Mouse (Mus musculus): ENCODE measurements around the gene Mks1.

Gene Mks1

DNA sequence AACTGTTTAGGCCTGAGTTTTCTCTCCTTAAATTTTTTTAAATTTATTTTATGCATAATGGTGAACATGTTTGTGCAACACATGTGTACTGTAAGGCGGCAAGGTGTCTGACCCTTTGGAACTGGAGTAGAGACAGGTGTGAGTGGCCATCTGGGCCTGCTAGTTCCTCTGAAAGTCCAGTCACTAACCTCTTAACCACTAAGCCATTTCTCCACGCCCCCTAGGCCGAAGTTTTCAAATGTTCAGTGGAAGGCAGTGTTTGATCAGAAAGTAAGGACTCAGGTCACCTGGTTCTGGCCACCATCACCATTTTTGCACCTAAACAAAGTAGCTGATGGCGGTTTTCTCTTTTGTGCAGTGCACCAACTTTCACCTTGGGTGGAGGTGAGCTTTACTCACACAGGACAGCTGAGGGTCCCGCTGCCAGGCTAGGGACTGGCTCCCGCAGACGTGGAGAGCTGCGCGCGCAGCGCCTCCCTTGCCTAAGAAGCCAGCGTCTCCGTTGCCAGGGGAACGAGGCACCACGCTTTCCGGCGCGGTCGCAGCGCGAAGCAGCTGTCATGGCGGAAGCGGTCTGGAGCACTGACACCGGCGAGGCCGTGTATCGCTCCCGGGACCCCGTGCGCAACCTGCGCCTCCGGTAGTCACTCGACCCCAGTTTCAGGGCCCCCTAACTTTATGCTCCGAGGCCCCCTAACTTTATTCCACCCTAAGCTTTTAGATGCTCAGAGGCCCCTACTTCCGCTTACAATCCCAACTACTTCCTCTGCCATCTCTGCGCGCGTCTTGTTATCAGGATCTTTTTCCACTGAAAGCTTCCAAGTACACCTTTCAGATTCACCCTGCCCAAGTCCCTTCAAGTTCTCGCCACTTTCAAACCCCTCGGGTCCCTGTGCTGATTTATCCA lies at the start of gene Mks1:
TSS of gene Mks1 (plus strand) at position 526 of the 907 bp plus-strand sequence.
- DNase-seq (ENCODE audit: low read depth) = peak; percentile 95

DNA sequence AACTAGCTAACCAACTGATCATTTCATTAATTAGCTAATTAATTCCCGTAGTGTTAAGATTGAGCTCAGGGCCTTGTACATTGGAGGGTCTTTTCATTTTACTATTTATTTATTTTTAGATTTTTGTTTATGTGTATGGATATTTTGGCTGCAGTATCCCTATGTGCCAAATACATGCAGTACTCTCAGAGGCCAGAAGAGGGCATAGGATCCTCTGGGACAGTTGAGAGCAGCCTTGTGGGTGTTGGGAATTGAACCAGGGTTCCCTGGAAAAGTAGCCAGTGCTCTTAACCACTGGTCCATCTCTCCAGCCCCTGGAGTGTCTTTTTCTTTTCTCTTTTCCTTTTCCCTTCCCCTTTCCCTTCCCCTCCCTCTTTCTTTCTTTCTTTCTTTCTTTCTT lies 47.6 kb upstream of the Mks1 start:
- peak; percentile 72 for DNase-seq (ENCODE audit: low read depth)

DNA sequence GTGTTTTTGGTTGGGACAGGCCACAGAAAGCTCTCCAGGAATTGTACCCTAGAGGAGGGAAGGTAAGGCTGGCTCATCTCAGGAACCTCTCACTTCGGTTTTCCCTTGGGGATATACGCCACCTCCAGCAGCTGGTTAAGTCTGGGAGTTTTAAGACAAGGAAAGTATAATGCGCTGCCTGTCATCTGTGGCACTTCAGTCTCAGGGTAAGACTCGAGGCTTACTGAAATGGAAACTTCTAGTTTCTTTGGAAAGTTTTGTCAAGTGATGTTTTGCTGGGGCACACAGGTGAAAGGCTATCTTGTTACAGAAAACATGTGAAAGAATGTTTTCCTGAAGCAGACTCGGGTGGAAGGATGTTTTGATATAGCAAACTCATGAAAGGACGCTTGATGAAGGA lies 45.6 kb upstream of the Mks1 start:
- no peak for DNase-seq (ENCODE audit: low read depth)

DNA sequence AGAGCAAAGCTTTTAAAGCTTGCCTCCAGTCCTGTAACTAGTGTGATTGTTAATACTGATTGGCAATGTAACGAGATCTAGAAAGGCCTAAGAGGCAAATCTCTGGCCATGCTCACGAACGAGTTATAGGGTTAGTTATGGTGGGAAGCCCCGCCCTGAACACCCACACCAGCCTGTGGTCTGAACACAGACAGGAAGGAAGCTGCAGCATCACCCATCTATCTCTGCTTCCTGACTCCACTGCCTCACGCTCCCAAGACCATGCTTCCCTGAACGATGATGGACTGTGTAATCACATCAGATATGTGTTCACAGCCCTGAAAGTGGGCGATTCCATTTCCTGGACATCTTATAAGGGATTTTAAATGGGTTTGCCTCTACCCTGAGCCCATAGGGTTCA lies 44.8 kb upstream of the Mks1 start:
- peak; percentile 69 for DNase-seq (ENCODE audit: low read depth)

DNA sequence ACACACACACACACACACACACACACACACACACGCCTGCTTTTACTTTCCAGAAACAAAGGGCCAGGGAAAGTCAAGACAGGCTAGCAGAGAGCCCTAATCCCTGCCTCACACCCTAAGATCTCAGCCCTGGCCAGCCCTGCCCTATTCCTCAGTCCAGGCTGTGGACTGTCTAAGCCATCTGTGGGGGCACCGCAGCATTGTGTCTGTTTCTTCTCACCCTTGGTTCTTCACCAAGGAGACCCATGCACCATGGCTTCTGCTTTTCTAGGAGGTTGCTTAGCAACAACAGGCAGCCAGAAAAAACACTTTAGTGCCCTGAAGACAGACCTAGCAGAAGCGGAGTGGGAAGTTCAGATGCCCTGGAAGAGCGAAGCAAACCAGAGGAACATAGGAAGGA lies 41.6 kb upstream of the Mks1 start:
- no peak for DNase-seq (ENCODE audit: low read depth)

DNA sequence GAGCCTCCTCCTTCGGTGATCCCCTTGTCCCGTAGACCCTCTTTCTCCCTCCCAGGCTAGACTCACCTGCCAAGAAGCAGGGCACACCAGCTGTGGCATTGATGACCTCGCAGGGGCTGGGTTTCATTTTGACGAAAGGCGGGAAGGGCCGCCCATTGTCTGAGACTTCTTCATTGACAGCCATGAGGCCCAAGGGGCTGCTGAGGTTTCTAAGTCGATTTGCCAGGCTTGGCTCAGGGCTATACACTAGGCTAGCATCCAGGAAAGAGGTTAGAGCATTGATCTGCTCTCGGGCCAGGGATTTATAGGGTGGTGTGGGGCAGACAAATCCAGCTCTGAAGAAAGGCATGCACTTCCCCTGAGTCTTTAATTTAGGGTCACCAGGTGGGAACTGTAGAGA lies 38.2 kb upstream of the Mks1 start:
- DNase-seq (ENCODE audit: low read depth) = no peak

DNA sequence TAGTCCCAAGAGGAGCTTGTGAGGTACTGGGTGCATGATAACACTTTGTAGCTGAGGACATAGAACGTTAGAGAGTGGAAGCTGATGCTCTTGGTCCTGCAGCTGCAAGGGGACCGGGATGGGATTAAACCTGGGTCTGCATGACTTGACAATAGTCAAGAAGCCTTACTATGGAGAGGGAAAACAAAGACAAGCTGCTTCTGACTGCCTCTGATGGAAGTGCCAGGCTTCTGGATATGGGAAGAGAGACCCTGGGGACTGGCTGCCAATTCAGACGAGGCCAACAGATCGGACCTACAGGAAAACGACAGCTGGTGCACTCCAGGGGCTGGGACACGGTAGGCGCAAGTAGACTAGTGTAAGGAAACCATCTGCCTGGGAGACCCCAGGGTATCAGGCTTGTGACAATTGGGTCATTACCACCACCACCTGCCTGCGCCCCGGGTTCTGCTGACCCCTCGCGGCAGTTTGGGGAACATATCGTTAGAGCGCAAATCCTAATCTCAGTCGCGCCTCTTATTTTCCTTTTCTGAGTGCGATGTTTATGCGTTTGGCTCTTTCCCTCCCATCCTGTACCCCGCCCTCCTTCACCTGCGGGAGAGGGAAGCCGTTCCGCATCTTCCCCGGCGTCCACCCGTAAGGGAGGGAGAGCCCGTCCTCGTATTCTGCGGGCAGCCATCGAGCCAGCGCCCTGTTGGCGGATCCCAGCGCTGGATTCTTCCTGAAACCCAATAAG lies 36.1 kb upstream of the Mks1 start:
- peak; percentile 67 for DNase-seq (ENCODE audit: low read depth)

DNA sequence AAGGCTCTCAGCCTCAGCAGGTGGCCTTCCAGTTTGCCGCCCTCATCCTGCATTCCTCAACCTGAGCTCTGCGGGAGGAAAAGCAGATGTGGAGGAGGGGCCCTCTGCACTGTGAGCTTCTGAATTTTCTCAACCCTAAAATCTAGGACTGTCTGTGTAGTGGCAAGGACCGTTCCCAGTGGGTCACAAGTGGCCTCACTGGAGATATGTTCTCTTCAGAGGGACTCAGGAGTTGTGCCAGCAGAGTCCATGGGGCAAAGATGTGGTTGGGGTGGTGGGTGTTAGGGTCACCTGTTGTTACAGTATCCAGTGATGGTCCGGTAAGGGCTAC lies 35.6 kb upstream of the Mks1 start:
- DNase-seq (ENCODE audit: low read depth) = no peak

DNA sequence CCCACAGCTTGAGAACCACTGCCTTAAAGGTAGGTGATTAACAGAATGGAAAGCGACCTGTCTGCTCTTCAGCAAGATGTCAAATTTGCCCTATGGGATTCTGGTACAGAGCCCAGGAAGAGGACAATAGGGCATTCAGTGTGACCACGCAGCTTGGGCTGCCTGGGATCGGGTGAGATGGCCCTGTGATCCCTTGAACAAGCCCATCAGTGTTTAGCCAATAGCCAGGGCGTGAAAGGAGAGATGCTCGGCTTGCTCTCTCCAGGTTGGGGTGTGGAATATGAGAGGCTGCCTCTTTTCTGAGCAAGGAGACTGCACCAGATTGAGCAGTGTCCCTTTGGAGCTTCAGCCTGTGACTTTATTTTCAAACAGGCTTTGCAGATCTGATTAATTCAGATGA lies 31.5 kb upstream of the Mks1 start:
- DNase-seq (ENCODE audit: low read depth) = no peak

DNA sequence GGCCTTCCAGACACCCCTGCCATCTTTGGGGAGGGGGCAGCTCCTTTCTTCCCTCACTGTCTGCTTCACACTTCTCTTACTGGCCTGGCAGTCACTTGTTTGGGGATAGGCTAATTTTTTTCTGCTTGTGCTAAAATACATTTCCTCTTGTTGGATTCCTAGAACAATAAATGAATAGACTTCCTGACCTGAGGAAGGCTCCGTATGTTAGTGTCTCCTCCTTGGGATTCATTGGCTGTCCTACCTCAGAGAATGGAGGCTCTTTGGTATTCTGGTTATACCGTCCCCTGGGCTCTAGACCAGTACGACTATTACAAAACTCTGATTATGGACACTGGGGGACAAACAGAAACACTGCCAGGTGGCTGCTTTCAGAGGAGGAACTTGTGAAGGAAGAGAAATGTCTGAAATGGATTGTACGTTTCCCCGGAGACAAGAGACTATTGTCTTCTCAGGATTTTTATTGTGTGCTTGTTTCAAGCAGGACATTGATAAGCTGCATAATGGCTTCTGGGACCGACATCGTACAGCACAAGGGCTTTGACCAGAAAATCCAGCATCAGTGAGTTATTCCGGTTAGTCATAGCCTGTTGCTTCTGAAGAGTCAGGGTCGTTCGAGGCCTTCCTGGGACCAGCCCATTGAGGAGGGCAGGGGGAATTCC lies 24.6 kb upstream of the Mks1 start, which contains the start of gene Lpo:
TSS of gene Lpo (minus strand) at position 51 of the 662 bp plus-strand sequence.
- DNase-seq (ENCODE audit: low read depth) = no peak

DNA sequence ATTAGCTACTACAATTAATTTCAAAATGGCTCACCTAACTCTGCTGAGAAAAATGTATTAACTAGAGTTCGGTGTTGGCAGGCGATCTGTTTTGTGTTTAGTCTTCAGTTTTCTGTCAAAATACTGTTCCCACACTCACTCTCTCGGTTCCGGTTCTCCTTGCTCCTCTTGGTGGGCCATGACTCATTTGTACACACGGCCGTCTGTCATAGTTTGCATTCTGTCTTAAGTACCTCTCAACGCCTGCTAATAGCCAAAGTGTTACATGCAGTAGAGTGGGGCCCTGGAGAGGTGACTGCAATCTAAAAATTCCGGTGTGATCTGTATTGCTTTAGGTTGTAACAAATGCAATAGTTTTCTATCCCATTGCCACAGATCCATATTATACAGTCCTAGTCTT lies 12.3 kb upstream of the Mks1 start:
- DNase-seq (ENCODE audit: low read depth) = no peak

DNA sequence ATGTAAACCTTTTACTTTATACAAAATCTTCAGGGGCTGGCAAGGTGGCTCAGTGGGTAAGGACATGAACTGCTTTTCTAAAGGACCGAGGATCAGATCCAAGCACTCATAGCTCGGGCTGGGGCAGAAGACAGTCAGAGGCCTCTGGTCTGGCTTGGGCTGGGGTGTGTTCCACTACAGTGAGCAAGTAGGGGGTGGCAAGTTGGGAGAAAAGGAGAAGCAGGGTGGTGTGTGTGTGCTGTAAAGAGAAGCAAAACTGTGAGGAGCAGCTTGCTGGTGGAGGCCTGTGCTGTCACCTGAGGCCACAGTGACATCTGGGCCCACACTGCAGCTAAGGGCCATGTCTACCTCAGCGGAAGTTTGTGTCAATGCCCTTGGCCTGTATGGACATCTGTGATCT lies 11.6 kb upstream of the Mks1 start:
- DNase-seq (ENCODE audit: low read depth) = no peak

DNA sequence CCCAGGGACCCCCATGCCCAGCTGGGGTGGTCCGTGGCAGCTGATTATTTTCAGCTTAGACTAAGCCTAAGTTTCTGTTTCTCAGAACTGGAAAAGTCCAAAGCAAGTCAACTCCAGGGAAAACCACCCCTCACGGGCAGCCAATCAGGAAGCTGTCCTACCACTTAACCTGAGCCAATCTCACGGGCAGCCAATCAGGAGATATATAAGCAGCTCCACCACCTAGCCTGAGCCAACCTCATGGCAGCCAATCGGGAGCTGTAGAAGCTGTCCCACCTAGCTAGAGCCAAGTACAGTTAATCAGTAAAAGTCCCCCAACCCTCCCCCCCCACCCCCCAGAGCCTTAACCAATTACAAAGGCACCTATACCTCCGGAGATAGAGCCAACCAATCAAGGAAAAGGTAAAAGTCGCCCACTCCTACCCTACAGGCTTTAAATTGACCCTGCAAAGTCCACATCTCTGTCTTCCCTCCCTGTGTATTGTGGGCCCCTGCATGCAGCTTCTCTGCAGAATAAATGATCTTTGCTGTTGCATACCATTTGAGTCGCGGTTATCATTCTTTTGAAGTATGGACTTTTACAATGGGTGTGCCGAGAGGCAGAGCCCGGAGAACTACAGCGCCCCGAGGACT lies 5.9 kb upstream of the Mks1 start:
- DNase-seq (ENCODE audit: low read depth) = no peak

DNA sequence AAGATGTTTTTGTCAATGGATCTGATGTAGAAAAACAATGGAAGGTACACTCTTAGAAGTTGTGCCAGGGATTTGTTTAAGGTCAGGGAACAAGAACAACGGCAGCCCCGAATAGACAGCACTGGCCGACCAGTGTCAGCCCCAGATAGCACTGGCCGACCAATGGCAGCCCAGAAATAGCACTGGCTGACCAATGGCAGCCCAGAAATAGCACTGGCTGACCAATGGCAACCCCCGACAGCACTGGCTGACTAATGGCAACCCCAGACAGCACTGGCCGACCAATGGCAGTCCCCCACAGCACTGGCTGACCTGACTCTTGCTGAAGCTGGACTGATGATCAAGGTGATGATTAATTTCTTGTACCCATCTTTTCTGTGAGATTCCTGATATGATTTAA lies 5.1 kb upstream of the Mks1 start:
- DNase-seq (ENCODE audit: low read depth) = no peak

DNA sequence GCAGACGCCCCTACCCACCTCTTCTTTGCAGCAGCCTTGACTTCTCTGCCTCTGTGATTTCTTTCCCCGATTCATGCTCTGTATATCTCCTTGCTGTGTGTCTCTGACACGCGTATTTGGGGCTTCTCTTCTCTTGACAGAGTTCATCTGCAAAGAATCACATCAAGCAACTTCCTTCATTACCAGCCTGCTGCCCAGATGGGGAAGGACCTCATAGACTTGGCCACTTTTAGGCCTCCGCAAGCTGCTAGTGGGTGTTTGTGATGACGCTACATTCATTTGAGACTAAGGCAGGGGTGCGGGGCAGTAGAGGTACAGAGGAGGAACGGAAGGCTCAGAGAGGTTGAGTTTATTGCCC lies 561 bp downstream of the Mks1 start:
- DNase-seq (ENCODE audit: low read depth) = no peak

DNA sequence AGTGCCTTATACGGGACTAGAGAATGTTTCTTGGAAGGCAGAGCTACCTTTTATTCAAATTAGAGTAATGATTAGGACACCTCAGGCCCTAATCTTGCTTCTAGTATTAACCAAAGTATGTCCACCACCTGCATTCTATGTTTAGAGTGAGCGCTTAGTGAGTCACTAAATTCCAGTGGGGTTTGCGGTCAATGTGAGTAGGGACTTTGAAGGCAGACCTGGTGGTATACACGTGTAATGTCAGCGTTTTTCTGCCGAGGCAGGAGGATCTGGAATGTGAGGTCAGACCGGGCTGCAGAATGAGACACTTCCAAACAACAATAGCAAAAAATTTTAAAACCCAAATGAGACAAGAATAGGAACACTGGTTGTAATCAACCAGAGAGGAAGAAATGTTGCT lies 1.5 kb downstream of the Mks1 start:
- DNase-seq (ENCODE audit: low read depth) = no peak

DNA sequence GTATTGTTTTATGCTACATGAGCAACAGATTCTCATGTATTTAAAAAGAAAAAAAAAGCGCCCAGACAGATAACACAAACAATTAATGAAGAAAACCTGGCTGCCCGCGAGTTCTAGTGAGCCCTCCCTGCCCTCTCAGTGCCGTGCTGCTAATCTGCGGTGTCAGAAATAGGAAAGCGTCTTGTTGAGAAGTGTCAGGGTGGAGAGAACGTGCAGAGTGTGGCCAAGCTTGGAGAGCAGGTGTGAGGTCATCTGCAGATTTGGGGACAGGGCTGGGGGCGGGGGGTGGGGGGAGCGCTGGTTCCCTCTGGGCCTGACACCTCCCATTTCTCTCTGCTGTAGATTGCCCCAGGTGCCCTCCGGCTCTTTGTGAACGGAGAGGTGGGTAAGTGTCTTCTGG lies 6.3 kb downstream of the Mks1 start:
- no peak for DNase-seq (ENCODE audit: low read depth)

DNA sequence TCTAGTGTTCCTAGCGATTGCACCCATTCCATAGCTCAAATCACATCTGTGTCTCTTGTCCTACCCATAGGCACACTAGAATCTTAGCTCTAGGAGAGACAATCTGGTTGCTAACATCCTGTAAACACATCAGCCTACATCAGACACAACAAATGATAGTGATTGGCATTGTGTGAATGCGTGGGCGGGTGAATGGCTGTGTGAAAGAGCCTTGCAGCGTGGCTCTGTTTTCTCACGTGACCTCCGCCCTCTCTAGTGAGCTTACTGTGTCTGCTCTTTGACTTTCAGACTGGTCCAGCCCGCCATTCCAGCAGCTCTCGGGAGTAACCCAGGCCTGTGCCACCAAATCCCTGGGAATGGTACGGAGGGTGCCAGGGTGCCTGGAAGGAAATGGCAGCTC lies 7.4 kb downstream of the Mks1 start:
- DNase-seq (ENCODE audit: low read depth) = no peak

DNA sequence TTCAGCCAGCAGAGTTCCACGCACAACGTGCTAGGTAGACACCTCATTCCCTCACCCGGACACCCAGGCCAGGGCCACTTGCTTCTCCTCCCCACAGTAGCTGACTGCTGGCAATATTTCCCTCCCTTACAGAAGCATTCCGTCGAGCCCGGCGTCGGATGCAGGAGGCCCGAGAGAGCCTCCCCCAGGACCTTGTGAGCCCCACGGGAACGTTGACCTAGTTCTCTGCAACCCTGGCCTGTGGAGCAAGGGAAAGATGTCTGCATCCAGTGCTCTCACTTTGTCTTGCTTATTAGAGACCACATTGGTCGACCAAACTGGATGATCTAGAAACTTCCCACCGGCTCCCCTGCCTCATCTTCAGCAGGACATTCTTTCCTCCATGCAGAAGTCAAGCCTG lies 9.8 kb downstream of the Mks1 start:
- no peak for DNase-seq (ENCODE audit: low read depth)

DNA sequence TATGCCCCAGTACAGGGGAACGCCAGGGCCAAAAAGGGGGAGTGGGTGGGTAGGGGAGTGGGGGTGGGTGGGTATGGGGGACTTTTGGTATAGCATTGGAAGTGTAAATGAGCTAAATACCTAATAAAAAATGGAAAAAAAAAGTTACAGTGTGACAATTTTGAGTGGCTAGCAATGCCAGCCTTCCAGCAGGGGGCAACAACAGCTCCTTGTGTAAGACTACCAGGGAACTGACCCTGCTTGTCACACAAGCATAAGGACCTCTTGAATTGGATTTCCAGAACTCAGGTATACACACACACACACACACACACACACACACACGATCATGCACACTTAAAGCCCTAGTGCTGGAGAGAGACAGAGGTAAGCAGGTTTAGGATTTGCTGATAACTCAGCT lies 13.9 kb downstream of the Mks1 start:
- DNase-seq (ENCODE audit: low read depth) = peak; percentile 59

DNA sequence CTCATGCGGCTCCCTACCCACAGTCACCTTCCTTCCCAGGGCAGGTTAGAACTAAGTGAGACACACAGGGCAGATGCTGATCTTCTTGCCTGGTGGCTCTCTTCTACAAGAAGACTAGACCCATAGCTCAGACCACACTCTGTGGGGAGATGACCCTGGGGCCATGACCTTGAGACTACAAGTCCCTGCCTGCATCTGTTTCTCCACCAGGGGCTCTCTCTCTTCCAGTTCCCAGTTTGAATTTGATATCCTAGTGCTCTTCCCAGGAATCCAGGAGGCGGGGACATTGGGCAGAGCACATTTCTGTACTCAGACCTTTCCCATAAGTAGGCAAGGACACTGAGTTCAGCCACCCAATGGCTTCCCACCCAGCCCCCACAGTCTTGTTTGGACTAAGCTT lies 17.1 kb downstream of the Mks1 start:
- DNase-seq (ENCODE audit: low read depth) = no peak

DNA sequence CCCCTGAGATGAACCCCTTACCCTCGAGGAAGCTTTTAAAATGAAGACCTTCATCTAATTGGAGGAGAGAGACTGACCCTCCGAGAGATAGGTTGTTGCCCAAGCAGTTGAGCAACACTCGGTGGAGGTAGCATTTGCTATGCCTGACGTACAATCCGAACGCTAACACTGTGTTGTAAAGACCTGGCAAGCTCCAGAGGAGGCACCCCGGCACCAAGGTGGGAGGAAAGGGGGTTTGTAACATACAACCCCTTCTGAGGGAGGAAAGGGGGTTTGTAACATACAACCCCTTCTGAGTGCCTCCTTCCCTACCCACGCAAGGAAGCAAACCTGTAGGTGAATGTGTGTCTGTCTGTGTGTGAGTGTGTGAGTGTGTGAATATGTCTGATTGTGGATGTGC lies 18.8 kb downstream of the Mks1 start:
- no peak for DNase-seq (ENCODE audit: low read depth)

DNA sequence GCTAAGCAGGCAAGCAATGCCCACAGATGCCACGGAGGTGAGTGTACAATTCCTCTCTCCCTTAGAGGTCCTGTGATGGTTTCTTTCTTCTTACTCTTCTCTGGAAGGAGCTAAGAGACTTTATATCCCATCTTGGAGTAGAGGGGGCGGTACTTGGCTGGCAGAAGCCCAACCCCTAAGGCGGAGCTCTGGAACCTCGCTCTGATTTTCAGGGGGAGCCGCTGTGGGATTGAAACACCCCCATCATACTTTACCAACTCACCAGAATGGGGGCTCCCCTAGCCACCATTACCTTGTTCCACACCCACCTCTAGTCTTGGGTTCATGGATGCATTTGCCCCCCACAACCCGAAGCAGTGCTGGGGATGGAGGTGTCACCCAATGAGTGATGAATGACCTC lies 22.4 kb downstream of the Mks1 start, which contains the start of gene Epx:
TSS of gene Epx (minus strand) at position 101 of the 400 bp plus-strand sequence.
- no peak for DNase-seq (ENCODE audit: low read depth)
